Mouse (Mus musculus) layer of hippocampus, postnatal 10 days (tissue): ENCODE measurements around the gene Slc15a1. TPM values are rescaled to one million over a fixed set of nuclear protein-coding genes. Genes with fewer than 3 reads are reported as not detected.
A peak's percentile ranks its signal among the peaks of the same experiment; 100 is the strongest.

Experiments used
- DNase-seq, 2 experiments: peaks; one replicate each; pipeline ENCODE4 v3.0.0; 2021; ENCODE audit warnings: low spot score in 2 of 2
- total RNA-seq, 2 experiments: library from RNA; stranded (reverse); gene quantifications; 2 replicates each; pipeline ENCODE4 v1.2.3; 2021

Slc15a1 gene
- total RNA-seq, 2 experiments from 2014 or later: 0.11 to 0.18 TPM

GRCm38 (mm10) chr14:121493712-121494111 is 11.3 kb downstream of the Slc15a1 start:
- DNase-seq: no peak

GRCm38 (mm10) chr14:121492328-121492727 is 12.7 kb downstream of the Slc15a1 start:
- DNase-seq: no peak

GRCm38 (mm10) chr14:121485722-121486121 is 19.3 kb downstream of the Slc15a1 start:
- DNase-seq: no peak

- no peak for DNase-seq
Observed at GRCm38 (mm10) chr14:121484436-121484835, 20.6 kb downstream of the Slc15a1 start.

GRCm38 (mm10) chr14:121482181-121482580 is 22.9 kb downstream of the Slc15a1 start:
- no peak for DNase-seq

GRCm38 (mm10) chr14:121481591-121481990 is 23.5 kb downstream of the Slc15a1 start:
- DNase-seq: no peak

GRCm38 (mm10) chr14:121479096-121479495 is 26.0 kb downstream of the Slc15a1 start:
- DNase-seq: no peak

GRCm38 (mm10) chr14:121477925-121478693 is 26.9 kb downstream of the Slc15a1 start:
- DNase-seq: no peak

GRCm38 (mm10) chr14:121473869-121474268 is 31.2 kb downstream of the Slc15a1 start:
- no peak for DNase-seq

- DNase-seq: no peak
Observed at GRCm38 (mm10) chr14:121471545-121472121, 33.4 kb downstream of the Slc15a1 start.

- DNase-seq: no peak
Observed at GRCm38 (mm10) chr14:121469601-121470000, 35.5 kb downstream of the Slc15a1 start.

- DNase-seq: no peak
Observed at GRCm38 (mm10) chr14:121467646-121468045, 37.4 kb downstream of the Slc15a1 start.

- no peak for DNase-seq
Observed at GRCm38 (mm10) chr14:121466501-121466900, 38.6 kb downstream of the Slc15a1 start.

- DNase-seq: no peak
Observed at GRCm38 (mm10) chr14:121464318-121464717, 40.7 kb downstream of the Slc15a1 start.

GRCm38 (mm10) chr14:121462756-121463155 is 42.3 kb downstream of the Slc15a1 start:
- no peak for DNase-seq

- no peak for DNase-seq
Observed at GRCm38 (mm10) chr14:121460966-121461365, 44.1 kb downstream of the Slc15a1 start.

GRCm38 (mm10) chr14:121458521-121458920 is 46.5 kb downstream of the Slc15a1 start:
- DNase-seq: no peak

GRCm38 (mm10) chr14:121457536-121457935 is 47.5 kb downstream of the Slc15a1 start:
- DNase-seq: no peak

GRCm38 (mm10) chr14:121456416-121457285 is 48.4 kb downstream of the Slc15a1 start:
- no peak for DNase-seq

- DNase-seq: no peak
Observed at GRCm38 (mm10) chr14:121455976-121456375, 49.1 kb downstream of the Slc15a1 start.

- peak; percentile 70 to 76 for DNase-seq
Observed at GRCm38 (mm10) chr14:121455527-121455926, 49.5 kb downstream of the Slc15a1 start.

GRCm38 (mm10) chr14:121453130-121453529 is 51.9 kb downstream of the Slc15a1 start:
- DNase-seq: no peak
